Comparison of ENCODE assay signal across 28 mouse cellular contexts in genomic region chr8:107453386-107453785, GRCm38 (mm10). TPM values are rescaled to one million over a fixed set of nuclear protein-coding genes. Genes with fewer than 3 reads are reported as not detected.
DNase-seq lines count a peak whose midpoint lies in the region; ATAC-seq lines count a peak whose summit lies in the region.
"Had no signal": no experiment of that assay in that cellular context is flagged by ENCODE, and none has a peak within 500 bp of the region (broad histone marks: within the 10 kb centered on the region; RNA-seq: fewer than 3 reads in every experiment).

No protein-coding gene starts in this region.

- H3K4me3 ChIP-seq in kidney, embryonic 14.5 days (ENCODE audit: low read length): no peak overlapping the region
- no peak overlapping the region for H3K4me3 ChIP-seq in kidney, embryonic 16.5 days (ENCODE audit: low read length)
- H3K4me3 ChIP-seq in hindbrain, embryonic 12.5 days: no peak overlapping the region
- H3K4me3 ChIP-seq in forebrain, embryonic 10.5 days: no peak overlapping the region
- H3K4me3 ChIP-seq: heart, embryonic 10.5 days; heart, embryonic 15.5 days; intestine, embryonic 15.5 days; limb, embryonic 13.5 days; midbrain, embryonic 15.5 days; neural tube, embryonic 15.5 days; stomach, embryonic 15.5 days had no signal

- no peak overlapping the region for H3K4me2 ChIP-seq in kidney, embryonic 14.5 days (replicated peaks; ENCODE audit: low read depth, low read length)
- H3K4me2 ChIP-seq in kidney, embryonic 16.5 days (replicated peaks; ENCODE audit: low read depth, low read length): no peak overlapping the region
- H3K4me2 ChIP-seq in hindbrain, embryonic 12.5 days (replicated peaks): no peak overlapping the region
- H3K4me2 ChIP-seq: heart, embryonic 15.5 days; intestine, embryonic 15.5 days; limb, embryonic 13.5 days; midbrain, embryonic 15.5 days; neural tube, embryonic 15.5 days; stomach, embryonic 15.5 days had no signal

- 0 out of 2 replicates have a peak, but pooled peaks cover 4% of the 10 kb centered on the region for H3K4me1 ChIP-seq in kidney, embryonic 14.5 days (ENCODE audit: control insufficient read depth, insufficient read depth, low read length)
- peaks cover 6% of the 10 kb centered on the region; the same call in 1 of the 2 replicates for H3K4me1 ChIP-seq in kidney, embryonic 16.5 days (ENCODE audit: insufficient read depth, low read length)
- H3K4me1 ChIP-seq in hindbrain, embryonic 12.5 days: peaks cover 7% of the 10 kb centered on the region; the same call in 1 of the 2 replicates
- H3K4me1 ChIP-seq in forebrain, embryonic 10.5 days: peaks cover 12% of the 10 kb centered on the region
- H3K4me1 ChIP-seq: midbrain, embryonic 15.5 days; neural tube, embryonic 15.5 days had no signal

- 84% methylated on average over 11 of the region's 11 CpGs for WGBS in kidney, embryonic 14.5 days
- 84% methylated on average over 11 of the region's 11 CpGs for WGBS in kidney, embryonic 16.5 days
- WGBS in hindbrain, embryonic 12.5 days: 97% methylated on average over 11 of the region's 11 CpGs
- WGBS in forebrain, embryonic 10.5 days: 93% methylated on average over 11 of the region's 11 CpGs

- H3K9ac ChIP-seq in kidney, embryonic 14.5 days (ENCODE audit: low read depth, low read length): no peak overlapping the region
- no peak overlapping the region for H3K9ac ChIP-seq in kidney, embryonic 16.5 days (replicated peaks; ENCODE audit: low read length)
- no peak overlapping the region for H3K9ac ChIP-seq in hindbrain, embryonic 12.5 days
- H3K9ac ChIP-seq: heart, embryonic 15.5 days; intestine, embryonic 15.5 days; limb, embryonic 13.5 days; midbrain, embryonic 15.5 days; neural tube, embryonic 15.5 days; stomach, embryonic 15.5 days had no signal

- H3K36me3 ChIP-seq in kidney, embryonic 14.5 days (ENCODE audit: control insufficient read depth, insufficient read depth, low read length): peaks cover 12% of the 10 kb centered on the region
- peaks cover 15% of the 10 kb centered on the region; the same call in 1 of the 2 replicates for H3K36me3 ChIP-seq in kidney, embryonic 16.5 days (ENCODE audit: insufficient read depth, low read length)
- peaks cover 26% of the 10 kb centered on the region for H3K36me3 ChIP-seq in hindbrain, embryonic 12.5 days
- H3K36me3 ChIP-seq in forebrain, embryonic 10.5 days (replicated peaks): peaks cover 49% of the 10 kb centered on the region

- no peak for ATAC-seq in kidney, embryonic 14.5 days (ENCODE audit: low FRiP score, low TSS enrichment)
- ATAC-seq in kidney, embryonic 16.5 days (ENCODE audit: low FRiP score, low TSS enrichment): peak; percentile 77
- ATAC-seq in hindbrain, embryonic 12.5 days (ENCODE audit: low FRiP score): no peak
- ATAC-seq: forebrain, embryonic 14.5 days; hindbrain, postnatal 0 days; intestine, embryonic 15.5 days; midbrain, embryonic 15.5 days had no signal

- H3K27me3 ChIP-seq in kidney, embryonic 14.5 days (ENCODE audit: control insufficient read depth, insufficient read depth, low read length): no peaks in the 10 kb centered on the region
- no peaks in the 10 kb centered on the region for H3K27me3 ChIP-seq in kidney, embryonic 16.5 days (ENCODE audit: insufficient read depth, low read length)
- no peaks in the 10 kb centered on the region for H3K27me3 ChIP-seq in hindbrain, embryonic 12.5 days
- no peaks in the 10 kb centered on the region for H3K27me3 ChIP-seq in forebrain, embryonic 10.5 days (ENCODE audit: poor library complexity, severe bottlenecking)
- H3K27me3 ChIP-seq: CH12.LX; heart, embryonic 15.5 days; intestine, embryonic 15.5 days; limb, embryonic 13.5 days; midbrain, embryonic 15.5 days; neural tube, embryonic 15.5 days; stomach, embryonic 15.5 days had no signal

- no peaks in the 10 kb centered on the region for H3K9me3 ChIP-seq in kidney, embryonic 14.5 days (ENCODE audit: control insufficient read depth, low read length)
- no peaks in the 10 kb centered on the region for H3K9me3 ChIP-seq in kidney, embryonic 16.5 days (ENCODE audit: low read length)
- no peaks in the 10 kb centered on the region for H3K9me3 ChIP-seq in hindbrain, embryonic 12.5 days (replicated peaks)
- H3K9me3 ChIP-seq in forebrain, embryonic 10.5 days: no peaks in the 10 kb centered on the region
- H3K9me3 ChIP-seq: heart, embryonic 10.5 days; heart, embryonic 15.5 days; intestine, embryonic 15.5 days; limb, embryonic 13.5 days; midbrain, embryonic 15.5 days; neural tube, embryonic 15.5 days; stomach, embryonic 15.5 days had no signal

- H3K27ac ChIP-seq in kidney, embryonic 14.5 days (ENCODE audit: low read depth, low read length): no peak overlapping the region
- H3K27ac ChIP-seq in kidney, embryonic 16.5 days (ENCODE audit: low read length): peak overlapping the region; percentile 67
- no peak overlapping the region for H3K27ac ChIP-seq in hindbrain, embryonic 12.5 days
- H3K27ac ChIP-seq in forebrain, embryonic 10.5 days: no peak overlapping the region
- H3K27ac ChIP-seq: heart, embryonic 10.5 days; heart, embryonic 15.5 days; hindbrain, postnatal 0 days; intestine, embryonic 15.5 days; limb, embryonic 13.5 days; midbrain, embryonic 15.5 days; neural tube, embryonic 15.5 days; stomach, embryonic 15.5 days had no signal

- peak; percentile 80 for DNase-seq in kidney, adult 11 months
- peak; percentile 59 for DNase-seq in kidney, adult 18-20 months
- DNase-seq in kidney, postnatal 36 days: peak; percentile 70 to 81
- no peak for DNase-seq in T-cell, adult 2 months (ENCODE audit: low spot score)
- no peak for DNase-seq in forebrain, embryonic 10.5 days (ENCODE audit: extremely low spot score, low spot score)
- DNase-seq: adrenal gland, postnatal 25 days; cerebellum, adult 2 months; cerebellum, postnatal 25 days; gastrocnemius, postnatal 25 days; heart, adult 11 months; lung, adult 18-20 months; lung, postnatal 4 days; retina, postnatal 1 day; right cerebral cortex, postnatal 14 days; thymus, postnatal 14 days had no signal

RNA-seq across cellular contexts. Expression of gene Wwp2, which starts 17.2 kb away (rescaled TPM):
- polyA plus RNA-seq in kidney, embryonic 14.5 days (2014; fragmentation: Nextera tagmentation; extraction: Ambion mirVana): 34.8 and 43.7 TPM in 2 replicates
- 44.8 and 50.0 TPM in 2 replicates for polyA plus RNA-seq in kidney, embryonic 16.5 days (2015; fragmentation: Nextera tagmentation; extraction: Ambion mirVana)
- polyA plus RNA-seq in hindbrain, embryonic 12.5 days (2016; fragmentation: Nextera tagmentation; extraction: Ambion mirVana): 109 and 124 TPM in 2 replicates
- polyA plus RNA-seq in forebrain, embryonic 10.5 days (2016; fragmentation: Nextera tagmentation; extraction: Ambion mirVana): 56.8 and 57.9 TPM in 2 replicates

RNA-seq across cellular contexts. Expression of gene Nob1, which starts 28.5 kb away (rescaled TPM):
- polyA plus RNA-seq in kidney, embryonic 14.5 days (2014; fragmentation: Nextera tagmentation; extraction: Ambion mirVana): 84.5 and 85.3 TPM in 2 replicates
- 88.5 and 88.7 TPM in 2 replicates for polyA plus RNA-seq in kidney, embryonic 16.5 days (2015; fragmentation: Nextera tagmentation; extraction: Ambion mirVana)
- 78.3 and 78.9 TPM in 2 replicates for polyA plus RNA-seq in hindbrain, embryonic 12.5 days (2016; fragmentation: Nextera tagmentation; extraction: Ambion mirVana)
- polyA plus RNA-seq in forebrain, embryonic 10.5 days (2016; fragmentation: Nextera tagmentation; extraction: Ambion mirVana): 99.5 TPM in 2 replicates

RNA-seq across cellular contexts. Expression of gene Nqo1, which starts 50.4 kb away (rescaled TPM):
- 8.5 and 10.3 TPM in 2 replicates for polyA plus RNA-seq in kidney, embryonic 14.5 days (2014; fragmentation: Nextera tagmentation; extraction: Ambion mirVana)
- polyA plus RNA-seq in kidney, embryonic 16.5 days (2015; fragmentation: Nextera tagmentation; extraction: Ambion mirVana): 11.1 and 12.6 TPM in 2 replicates
- 6.4 and 8.2 TPM in 2 replicates for polyA plus RNA-seq in hindbrain, embryonic 12.5 days (2016; fragmentation: Nextera tagmentation; extraction: Ambion mirVana)
- polyA plus RNA-seq in forebrain, embryonic 10.5 days (2016; fragmentation: Nextera tagmentation; extraction: Ambion mirVana): 6.3 and 7.7 TPM in 2 replicates

Comparison
In these comparisons a context has a peak if more than half of its experiments do, and no peak if none do; other contexts are left out.
1. DNase-seq: peak in kidney, adult 11 months (single experiment), kidney, adult 18-20 months (single experiment) and kidney, postnatal 36 days (2 of 2); none in T-cell, adult 2 months (single experiment) and forebrain, embryonic 10.5 days (single experiment).